ENCODE assay signal across 32 mouse cellular contexts in genomic region chr11:102116241-102116640, GRCm38 (mm10). TPM values are rescaled to one million over a fixed set of nuclear protein-coding genes. Genes with fewer than 3 reads are reported as not detected.
DNase-seq lines count a peak whose midpoint lies in the region; ATAC-seq and TF ChIP-seq lines count a peak whose summit lies in the region.
"Had no signal": no experiment of that assay in that cellular context is flagged by ENCODE, and none has a peak within 500 bp of the region (broad histone marks: within the 10 kb centered on the region; RNA-seq: fewer than 3 reads in every experiment).

No protein-coding gene starts in this region.

- TF ChIP-seq EP300 in liver, postnatal 0 days (IDR thresholded peaks at IDR 0.05; ENCODE audit: low read depth) = no peak

- H3K27ac ChIP-seq in liver, postnatal 0 days (ENCODE audit: low read depth) = no peak overlapping the region
- peak overlapping the region; percentile 47; the same call in 1 of the 2 replicates for H3K27ac ChIP-seq in liver, embryonic 13.5 days
- no peak overlapping the region for H3K27ac ChIP-seq in liver, embryonic 16.5 days (ENCODE audit: low read length)
- H3K27ac ChIP-seq: embryonic facial prominence, embryonic 10.5 days; embryonic facial prominence, embryonic 13.5 days; forebrain, embryonic 12.5 days; forebrain, embryonic 15.5 days; heart, embryonic 13.5 days; hindbrain, embryonic 14.5 days; hindbrain, postnatal 0 days had no signal

- H3K4me3 ChIP-seq in liver, postnatal 0 days (ENCODE audit: low read depth, low read length) = no peak overlapping the region
- H3K4me3 ChIP-seq in liver, embryonic 13.5 days (replicated peaks) = no peak overlapping the region
- no peak overlapping the region for H3K4me3 ChIP-seq in liver, embryonic 16.5 days (ENCODE audit: low read depth, low read length)
- H3K4me3 ChIP-seq: embryonic facial prominence, embryonic 10.5 days; embryonic facial prominence, embryonic 13.5 days; erythroblast, embryonic 14.5 days; forebrain, embryonic 12.5 days; forebrain, embryonic 15.5 days; heart, embryonic 13.5 days had no signal

- intact Hi-C loops in left cerebral cortex, postnatal 25 days (cut with DNase I) = no loop called here

- H3K27me3 ChIP-seq in liver, postnatal 0 days (ENCODE audit: insufficient read depth, low read length) = peaks cover 7% of the 10 kb centered on the region; the same call in 1 of the 2 replicates
- peaks cover 19% of the 10 kb centered on the region for H3K27me3 ChIP-seq in liver, embryonic 13.5 days
- no peaks in the 10 kb centered on the region; the same call in 1 of the 2 replicates for H3K27me3 ChIP-seq in liver, embryonic 16.5 days (ENCODE audit: control insufficient read depth, insufficient read depth, low read depth, low read length)
- H3K27me3 ChIP-seq: embryonic facial prominence, embryonic 13.5 days; forebrain, embryonic 12.5 days; forebrain, embryonic 15.5 days had no signal

- H3K9ac ChIP-seq in liver, postnatal 0 days (replicated peaks) = no peak overlapping the region
- H3K9ac ChIP-seq in liver, embryonic 13.5 days = no peak overlapping the region
- no peak overlapping the region for H3K9ac ChIP-seq in liver, embryonic 16.5 days (ENCODE audit: low read depth, low read length)
- H3K9ac ChIP-seq: embryonic facial prominence, embryonic 13.5 days; forebrain, embryonic 12.5 days; forebrain, embryonic 15.5 days; heart, embryonic 13.5 days; hindbrain, embryonic 14.5 days had no signal

- ATAC-seq in liver, postnatal 0 days = no peak
- peak; percentile 75 for ATAC-seq in liver, embryonic 13.5 days (ENCODE audit: low read depth)
- ATAC-seq in liver, embryonic 16.5 days (ENCODE audit: low read depth) = peak; percentile 61
- ATAC-seq: forebrain, embryonic 15.5 days; hindbrain, postnatal 0 days; Patski had no signal

- no peaks in the 10 kb centered on the region for H3K4me1 ChIP-seq in liver, postnatal 0 days (ENCODE audit: insufficient read depth)
- peaks cover 29% of the 10 kb centered on the region for H3K4me1 ChIP-seq in liver, embryonic 13.5 days (replicated peaks)
- H3K4me1 ChIP-seq in liver, embryonic 16.5 days (ENCODE audit: control insufficient read depth, low read depth, low read length) = peaks cover 9% of the 10 kb centered on the region
- H3K4me1 ChIP-seq: embryonic facial prominence, embryonic 10.5 days; embryonic facial prominence, embryonic 13.5 days; forebrain, embryonic 12.5 days; forebrain, embryonic 15.5 days; heart, embryonic 13.5 days had no signal

- H3K4me2 ChIP-seq in liver, postnatal 0 days (ENCODE audit: low read depth, low read length) = no peak overlapping the region
- H3K4me2 ChIP-seq in liver, embryonic 13.5 days = peak overlapping the region; percentile 46; the same call in 1 of the 2 replicates
- H3K4me2 ChIP-seq in liver, embryonic 16.5 days (ENCODE audit: low read depth, low read length) = no peak overlapping the region
- H3K4me2 ChIP-seq: embryonic facial prominence, embryonic 13.5 days; forebrain, embryonic 12.5 days; forebrain, embryonic 15.5 days; heart, embryonic 13.5 days; hindbrain, embryonic 14.5 days had no signal

- H3K9me3 ChIP-seq in liver, postnatal 0 days (ENCODE audit: low read length) = no peaks in the 10 kb centered on the region
- 0 out of 2 replicates have a peak, but pooled peaks cover 5% of the 10 kb centered on the region for H3K9me3 ChIP-seq in liver, embryonic 13.5 days (replicated peaks)
- no peaks in the 10 kb centered on the region for H3K9me3 ChIP-seq in liver, embryonic 16.5 days (replicated peaks; ENCODE audit: control insufficient read depth, low read length)
- H3K9me3 ChIP-seq: embryonic facial prominence, embryonic 13.5 days; forebrain, embryonic 15.5 days; heart, embryonic 13.5 days had no signal

- TF ChIP-seq CTCF in liver, postnatal 0 days (IDR thresholded peaks at IDR 0.05; ENCODE audit: low read depth) = no peak

- peak; percentile 52 for DNase-seq in liver
- DNase-seq in liver, postnatal 0 days = no peak
- peak; percentile 26 for DNase-seq in liver, embryonic 13.5 days
- no peak for DNase-seq in left cerebral cortex, postnatal 25 days (ENCODE audit: low spot score in 2 of 2)
- no peak for DNase-seq in cerebellum, postnatal 36 days
- DNase-seq: adrenal gland, postnatal 10 days; adrenal gland, postnatal 36 days; cerebellum, adult 11 months; cerebellum, adult 2 months; cerebellum, adult 9-11 months; cerebellum, postnatal 25 days; embryo, embryonic 11 days; gastrocnemius, postnatal 25 days; heart, adult 18-20 months; heart, postnatal 14 days; heart, postnatal 4 days had no signal

- WGBS in liver, postnatal 0 days (ENCODE audit: insufficient replicate concordance) = 38% methylated on average over 8 of the region's 8 CpGs
- 23% methylated on average over 8 of the region's 8 CpGs for WGBS in liver, embryonic 13.5 days (ENCODE audit: insufficient replicate concordance)
- WGBS in liver, embryonic 16.5 days (ENCODE audit: insufficient replicate concordance) = 22% methylated on average over 8 of the region's 8 CpGs

- no peaks in the 10 kb centered on the region for H3K36me3 ChIP-seq in liver, postnatal 0 days (replicated peaks; ENCODE audit: insufficient read depth, low read length)
- no peaks in the 10 kb centered on the region for H3K36me3 ChIP-seq in liver, embryonic 13.5 days
- no peaks in the 10 kb centered on the region for H3K36me3 ChIP-seq in liver, embryonic 16.5 days (ENCODE audit: control insufficient read depth, insufficient read depth)
- H3K36me3 ChIP-seq: embryonic facial prominence, embryonic 10.5 days; embryonic facial prominence, embryonic 13.5 days; forebrain, embryonic 12.5 days; forebrain, embryonic 15.5 days; heart, embryonic 13.5 days had no signal

RNA-seq across cellular contexts. Expression of gene Pyy, which starts 8.6 kb away (rescaled TPM):
- polyA plus RNA-seq in liver, postnatal 0 days (2015; fragmentation: Nextera tagmentation; extraction: Ambion mirVana) = 1.8 TPM in 1 of 2 replicates, not detected in the other
- polyA plus RNA-seq in liver, embryonic 13.5 days (2015; fragmentation: Nextera tagmentation; extraction: Ambion mirVana) = not detected in 2 replicates
- polyA plus RNA-seq in liver, embryonic 16.5 days (2015; fragmentation: Nextera tagmentation; extraction: Ambion mirVana) = 1.1 TPM in 1 of 2 replicates, not detected in the other
- total RNA-seq in left cerebral cortex, postnatal 25 days (2021) = not detected
- total RNA-seq: adrenal gland, adult 18-20 months; adrenal gland, postnatal 10 days; adrenal gland, postnatal 36 days; gastrocnemius, adult 8-10 months; gastrocnemius, postnatal 25 days; heart, adult 18-20 months; heart, postnatal 14 days; heart, postnatal 4 days had no signal
- polyA plus RNA-seq: cortical plate, adult 2 months; embryonic facial prominence, embryonic 13.5 days; erythroblast, embryonic 14.5 days; forebrain, embryonic 12.5 days; forebrain, embryonic 15.5 days; heart, embryonic 13.5 days; heart, embryonic 16.5 days; Patski had no signal

RNA-seq across cellular contexts. Expression of gene Ppy, which starts 15.1 kb away (rescaled TPM):
- polyA plus RNA-seq in liver, postnatal 0 days (2015; fragmentation: Nextera tagmentation; extraction: Ambion mirVana) = 0.72 TPM in 1 of 2 replicates, not detected in the other
- polyA plus RNA-seq in liver, embryonic 13.5 days (2015; fragmentation: Nextera tagmentation; extraction: Ambion mirVana) = not detected in 2 replicates
- polyA plus RNA-seq in liver, embryonic 16.5 days (2015; fragmentation: Nextera tagmentation; extraction: Ambion mirVana) = 0.32 TPM in 1 of 2 replicates, not detected in the other
- not detected for total RNA-seq in left cerebral cortex, postnatal 25 days (2021)
- total RNA-seq: adrenal gland, adult 18-20 months; adrenal gland, postnatal 10 days; adrenal gland, postnatal 36 days; ES-E14; gastrocnemius, adult 8-10 months; gastrocnemius, postnatal 25 days; heart, adult 18-20 months; heart, postnatal 14 days; heart, postnatal 4 days; hindbrain, postnatal 0 days had no signal
- polyA plus RNA-seq: cerebellum, adult 2 months; cortical plate, adult 2 months; embryonic facial prominence, embryonic 10.5 days; embryonic facial prominence, embryonic 13.5 days; erythroblast, embryonic 14.5 days; forebrain, embryonic 12.5 days; forebrain, embryonic 15.5 days; heart, embryonic 13.5 days; heart, embryonic 16.5 days; hindbrain, embryonic 11.5 days; hindbrain, embryonic 14.5 days; hindbrain, postnatal 0 days; Patski had no signal

RNA-seq across cellular contexts. Expression of gene Mpp2, which starts 27.9 kb away (rescaled TPM):
- 3.9 and 4.4 TPM in 2 replicates for polyA plus RNA-seq in liver, postnatal 0 days (2015; fragmentation: Nextera tagmentation; extraction: Ambion mirVana)
- polyA plus RNA-seq in liver, embryonic 13.5 days (2015; fragmentation: Nextera tagmentation; extraction: Ambion mirVana) = 10.2 and 13.3 TPM in 2 replicates
- polyA plus RNA-seq in liver, embryonic 16.5 days (2015; fragmentation: Nextera tagmentation; extraction: Ambion mirVana) = 9.2 and 11.1 TPM in 2 replicates
- 100 to 1,000 TPM; 153 to 174 TPM for total RNA-seq in left cerebral cortex, postnatal 25 days (2021)

RNA-seq across cellular contexts. Expression of gene Nags, which starts 29.1 kb away (rescaled TPM):
- 18.5 and 25.1 TPM in 2 replicates for polyA plus RNA-seq in liver, postnatal 0 days (2015; fragmentation: Nextera tagmentation; extraction: Ambion mirVana)
- 8.7 and 11.2 TPM in 2 replicates for polyA plus RNA-seq in liver, embryonic 13.5 days (2015; fragmentation: Nextera tagmentation; extraction: Ambion mirVana)
- polyA plus RNA-seq in liver, embryonic 16.5 days (2015; fragmentation: Nextera tagmentation; extraction: Ambion mirVana) = 19.0 and 19.2 TPM in 2 replicates
- total RNA-seq in left cerebral cortex, postnatal 25 days (2021) = not detected
- total RNA-seq: gastrocnemius, adult 8-10 months; gastrocnemius, postnatal 25 days; heart, postnatal 14 days; heart, postnatal 4 days; hindbrain, postnatal 0 days had no signal
- polyA plus RNA-seq: cerebellum, adult 2 months; embryonic facial prominence, embryonic 10.5 days; embryonic facial prominence, embryonic 13.5 days; forebrain, embryonic 12.5 days; heart, embryonic 13.5 days; hindbrain, embryonic 14.5 days; Patski had no signal

RNA-seq across cellular contexts. Expression of gene Tmem101, which starts 40.0 kb away (rescaled TPM):
- 5.8 and 6.4 TPM in 2 replicates for polyA plus RNA-seq in liver, postnatal 0 days (2015; fragmentation: Nextera tagmentation; extraction: Ambion mirVana)
- polyA plus RNA-seq in liver, embryonic 13.5 days (2015; fragmentation: Nextera tagmentation; extraction: Ambion mirVana) = 12.8 and 14.3 TPM in 2 replicates
- polyA plus RNA-seq in liver, embryonic 16.5 days (2015; fragmentation: Nextera tagmentation; extraction: Ambion mirVana) = 9.0 and 9.9 TPM in 2 replicates
- total RNA-seq in left cerebral cortex, postnatal 25 days (2021) = 10 to 100 TPM; 24.8 to 28.0 TPM

Comparison
In these comparisons a context has a peak if more than half of its experiments do, and no peak if none do; other contexts are left out.
1. DNase-seq: peak in liver (single experiment) and liver, embryonic 13.5 days (single experiment); none in liver, postnatal 0 days (single experiment), left cerebral cortex, postnatal 25 days (0 of 2) and cerebellum, postnatal 36 days (0 of 2).